Mouse (Mus musculus) intestine, embryonic 14.5 days (tissue): ENCODE results near the gene Rnf111. TPM values are rescaled to one million over a fixed set of nuclear protein-coding genes. Genes with fewer than 3 reads are reported as not detected.
"Not testable (repeated sequence)": the region's sequence is repeated elsewhere in the genome, so short reads cannot be mapped to it uniquely, and the experiment has no call there.

Experiments
- ATAC-seq: fragments of 200-750 bp; cut with Nextera tagmentation; replicated peaks from 2 replicates; pipeline ENCODE4 v1.8.0; 2017; ENCODE audit warnings: low read depth, moderate number of reproducible peaks, moderate TSS enrichment, moderate library complexity; ENCODE audit not compliant: low FRiP score, low TSS enrichment
- DNase-seq: peaks from one replicate; pipeline ENCODE4 v3.0.0-alpha.2; 2018; ENCODE audit warnings: low spot score
- H3K27ac ChIP-seq: fragments of 300-500 bp; sonication (generic); 2 replicates; pipeline ENCODE4 v1.5.1; 2014; ENCODE audit warnings: low read depth, mild to moderate bottlenecking, control low read depth
- H3K27me3 ChIP-seq: fragments of 300-500 bp; sonication (generic); replicated peaks from 2 replicates; pipeline ENCODE4 v1.6.1; 2014; ENCODE audit warnings: low read length, control low read depth; ENCODE audit not compliant: control insufficient read depth, insufficient read depth
- H3K36me3 ChIP-seq: fragments of 300-500 bp; sonication (generic); 2 replicates; pipeline ENCODE4 v1.6.1; 2014; ENCODE audit warnings: low read length, control low read depth; ENCODE audit not compliant: control insufficient read depth, insufficient read depth
- H3K4me1 ChIP-seq: fragments of 300-500 bp; sonication (generic); replicated peaks from 2 replicates; pipeline ENCODE4 v1.6.1; 2014; ENCODE audit warnings: low read length, control low read depth, mixed read lengths; ENCODE audit not compliant: control insufficient read depth, insufficient read depth
- H3K4me2 ChIP-seq: fragments of 300-500 bp; sonication (generic); 2 replicates; pipeline ENCODE4 v1.6.1; 2014; ENCODE audit warnings: low read length
- H3K4me3 ChIP-seq: fragments of 300-500 bp; sonication (generic); 2 replicates; pipeline ENCODE4 v1.5.1; 2014; ENCODE audit warnings: low read depth, low read length, control low read depth, mixed read lengths
- H3K9ac ChIP-seq: fragments of 300-500 bp; sonication (generic); 2 replicates; pipeline ENCODE4 v1.6.1; 2014; ENCODE audit warnings: mild to moderate bottlenecking, low read length
- H3K9me3 ChIP-seq: fragments of 300-500 bp; sonication (generic); 2 replicates; pipeline ENCODE4 v1.6.1; 2016; ENCODE audit warnings: low read length, control low read depth; ENCODE audit not compliant: control insufficient read depth
- WGBS: fragments of 180-500 bp; shearing (Covaris S2); extraction: QIAGEN DNeasy Blood & Tissue Kit; methylation state at CpG from one replicate; pipeline ENCODE4 v1.1.7; 2014; 5-methylcytosine and 5-hydroxymethylcytosine counted together
- polyA plus RNA-seq: library from polyadenylated mRNA; unstranded; fragments of >200 nt; fragmentation: Nextera tagmentation; extraction: Ambion mirVana; gene quantifications from 2 replicates; pipeline ENCODE4 v1.2.1, GENCODE M21; 2014

The Rnf111 gene
- polyA plus RNA-seq, 1 experiment from 2014 or later: 27.2 TPM

- no peak for ATAC-seq
- DNase-seq: no peak
- Histone ChIP-seq H3K27me3 (no peaks in the 10 kb centered on the region), H3K9me3 (no peaks in the 10 kb centered on the region), H3K36me3 (peaks cover 6% of the 10 kb centered on the region; the same call in 1 of the 2 replicates), H3K4me1 (no peaks in the 10 kb centered on the region), H3K27ac (no peak overlapping the region), H3K9ac (no peak overlapping the region), H3K4me3 (no peak overlapping the region), H3K4me2 (no peak overlapping the region)
- 58% methylated on average over 2 of the region's 2 CpGs for WGBS
Measured at GRCm38 (mm10) chr9:70487401-70487800, 16.1 kb downstream of the Rnf111 start.

- H3K4me2 ChIP-seq: no peak overlapping the region
- H3K9ac ChIP-seq: no peak overlapping the region
- WGBS: 86% methylated on average over 1 of the region's 1 CpGs
- H3K27me3 ChIP-seq: no peaks in the 10 kb centered on the region
- no peak overlapping the region for H3K4me3 ChIP-seq
- peaks cover 6% of the 10 kb centered on the region; the same call in 1 of the 2 replicates for H3K36me3 ChIP-seq
- DNase-seq: no peak
- ATAC-seq: no peak
- no peaks in the 10 kb centered on the region for H3K9me3 ChIP-seq
- H3K4me1 ChIP-seq: no peaks in the 10 kb centered on the region
- H3K27ac ChIP-seq: no peak overlapping the region
Measured at GRCm38 (mm10) chr9:70485840-70486239, 17.7 kb downstream of the Rnf111 start.

- DNase-seq: no peak
- Histone ChIP-seq H3K4me3 (no peak overlapping the region), H3K4me2 (no peak overlapping the region), H3K36me3 (no peaks in the 10 kb centered on the region; the same call in 1 of the 2 replicates), H3K9me3 (no peaks in the 10 kb centered on the region), H3K27me3 (no peaks in the 10 kb centered on the region), H3K9ac (no peak overlapping the region), H3K4me1 (no peaks in the 10 kb centered on the region), H3K27ac (no peak overlapping the region)
- no peak for ATAC-seq
- 95% methylated on average over 5 of the region's 5 CpGs for WGBS
Measured at GRCm38 (mm10) chr9:70483495-70483894, 20.0 kb downstream of the Rnf111 start.

GRCm38 (mm10) chr9:70481872-70482271 lies 21.7 kb downstream of the Rnf111 start:
- no peaks in the 10 kb centered on the region for H3K27me3 ChIP-seq
- DNase-seq: no peak

GRCm38 (mm10) chr9:70477229-70477628 lies 26.3 kb downstream of the Rnf111 start:
- WGBS: 86% methylated on average over 3 of the region's 3 CpGs
- H3K4me2 ChIP-seq: no peak overlapping the region
- H3K4me1 ChIP-seq: no peaks in the 10 kb centered on the region
- H3K36me3 ChIP-seq: peaks cover 37% of the 10 kb centered on the region
- H3K4me3 ChIP-seq: no peak overlapping the region
- no peak overlapping the region for H3K9ac ChIP-seq
- DNase-seq (no peak), ATAC-seq (no peak)
- H3K9me3 ChIP-seq: no peaks in the 10 kb centered on the region
- no peak overlapping the region for H3K27ac ChIP-seq
- no peaks in the 10 kb centered on the region for H3K27me3 ChIP-seq

More at GRCm38 (mm10) chr9:70481872-70482271, 21.7 kb downstream of the Rnf111 start:
- H3K9me3 ChIP-seq: no peaks in the 10 kb centered on the region
- no peak overlapping the region for H3K27ac ChIP-seq
- H3K4me3 ChIP-seq: no peak overlapping the region
- H3K4me1 ChIP-seq: no peaks in the 10 kb centered on the region
- H3K36me3 ChIP-seq: no peaks in the 10 kb centered on the region
- no peak for ATAC-seq
- H3K4me2 ChIP-seq: no peak overlapping the region
- H3K9ac ChIP-seq: no peak overlapping the region

- Histone ChIP-seq H3K27ac (no peak overlapping the region), H3K9me3 (no peaks in the 10 kb centered on the region), H3K4me2 (no peak overlapping the region), H3K4me1 (no peaks in the 10 kb centered on the region), H3K9ac (no peak overlapping the region), H3K36me3 (peaks cover 37% of the 10 kb centered on the region), H3K27me3 (no peaks in the 10 kb centered on the region), H3K4me3 (no peak overlapping the region)
- DNase-seq (no peak), ATAC-seq (no peak)
- WGBS: 94% methylated on average over 9 of the region's 9 CpGs
Measured at GRCm38 (mm10) chr9:70475777-70476270, 27.7 kb downstream of the Rnf111 start.

- ATAC-seq: no peak
Measured at GRCm38 (mm10) chr9:70473400-70473799, 30.1 kb downstream of the Rnf111 start.

GRCm38 (mm10) chr9:70463091-70463490 lies 40.4 kb downstream of the Rnf111 start:
- not testable (repeated sequence) for H3K9me3 ChIP-seq, H3K27ac ChIP-seq, H3K4me2 ChIP-seq, H3K4me1 ChIP-seq, DNase-seq, ATAC-seq, H3K27me3 ChIP-seq, H3K4me3 ChIP-seq, H3K9ac ChIP-seq
- peaks cover 32% of the 10 kb centered on the region for H3K36me3 ChIP-seq
- WGBS: 97% methylated on average over 13 of the region's 13 CpGs

More at GRCm38 (mm10) chr9:70473400-70473799, 30.1 kb downstream of the Rnf111 start:
- Histone ChIP-seq H3K4me2 (no peak overlapping the region), H3K9ac (no peak overlapping the region), H3K9me3 (no peaks in the 10 kb centered on the region), H3K27me3 (no peaks in the 10 kb centered on the region), H3K27ac (no peak overlapping the region), H3K4me3 (no peak overlapping the region), H3K36me3 (peaks cover 37% of the 10 kb centered on the region), H3K4me1 (no peaks in the 10 kb centered on the region)
- no peak for DNase-seq
- 48% methylated on average over 1 of the region's 1 CpGs for WGBS

GRCm38 (mm10) chr9:70452371-70452770 lies 51.2 kb downstream of the Rnf111 start:
- WGBS: 92% methylated on average over 2 of the region's 2 CpGs
- H3K9me3 ChIP-seq: no peaks in the 10 kb centered on the region
- H3K9ac ChIP-seq: no peak overlapping the region
- DNase-seq: no peak
- no peak for ATAC-seq
- no peak overlapping the region for H3K4me2 ChIP-seq
- H3K27me3 ChIP-seq: no peaks in the 10 kb centered on the region
- H3K36me3 ChIP-seq: peaks cover 83% of the 10 kb centered on the region
- no peak overlapping the region for H3K27ac ChIP-seq
- H3K4me3 ChIP-seq: no peak overlapping the region
- no peaks in the 10 kb centered on the region for H3K4me1 ChIP-seq
